Mouse (Mus musculus): ENCODE measurements around the gene Pik3r6. TPM values are rescaled to one million over a fixed set of nuclear protein-coding genes. Genes with fewer than 3 reads are reported as not detected.

Pik3r6 gene
- polyA plus RNA-seq, 1 experiment = 0.05 TPM

- H3ac ChIP-seq (ENCODE audit: control insufficient read depth, insufficient read length) = no peak overlapping the region
- TF ChIP-seq POLR2A (IDR thresholded peaks at IDR 0.05; ENCODE audit: insufficient read length, low read depth) (no peak), POLR2AphosphoS2 (IDR thresholded peaks at IDR 0.05; ENCODE audit: insufficient read length, low read depth) (no peak), MYOG (IDR thresholded peaks at IDR 0.05; ENCODE audit: control insufficient read depth in 1 of 3, insufficient read depth in 1 of 3, insufficient read length in 2 of 3, low read depth in 2 of 3) (no peak), MAX (IDR thresholded peaks at IDR 0.05; ENCODE audit: low read depth) (no peak), CEBPB (IDR thresholded peaks at IDR 0.05; ENCODE audit: insufficient read depth, poor library complexity, severe bottlenecking) (no peak), SRF (IDR thresholded peaks at IDR 0.05; ENCODE audit: control insufficient read depth, insufficient read length, low read depth) (no peak), E2F4 (IDR thresholded peaks at IDR 0.05; ENCODE audit: insufficient read depth) (no peak), TCF12 (IDR thresholded peaks at IDR 0.05; ENCODE audit: insufficient read depth, poor library complexity, severe bottlenecking) (no peak), MYOD1 (IDR thresholded peaks at IDR 0.05; ENCODE audit: control insufficient read depth in 1 of 3, insufficient read length in 2 of 3, low read depth in 2 of 3) (no peak)
- H3K4me2 ChIP-seq (ENCODE audit: low read depth) = no peak overlapping the region
- no peak overlapping the region for H3K4me3 ChIP-seq
- no peaks in the 10 kb centered on the region for H3K79me2 ChIP-seq (ENCODE audit: control insufficient read depth, insufficient read depth)
- peaks cover 10% of the 10 kb centered on the region for H3K27me3 ChIP-seq (ENCODE audit: control insufficient read depth, insufficient read depth, insufficient read length)
- H3K36me3 ChIP-seq (ENCODE audit: control insufficient read depth, insufficient read depth) = no peaks in the 10 kb centered on the region
Measured at GRCm38 (mm10) chr11:68509194-68509593, 6.4 kb downstream of the Pik3r6 start.

DNA sequence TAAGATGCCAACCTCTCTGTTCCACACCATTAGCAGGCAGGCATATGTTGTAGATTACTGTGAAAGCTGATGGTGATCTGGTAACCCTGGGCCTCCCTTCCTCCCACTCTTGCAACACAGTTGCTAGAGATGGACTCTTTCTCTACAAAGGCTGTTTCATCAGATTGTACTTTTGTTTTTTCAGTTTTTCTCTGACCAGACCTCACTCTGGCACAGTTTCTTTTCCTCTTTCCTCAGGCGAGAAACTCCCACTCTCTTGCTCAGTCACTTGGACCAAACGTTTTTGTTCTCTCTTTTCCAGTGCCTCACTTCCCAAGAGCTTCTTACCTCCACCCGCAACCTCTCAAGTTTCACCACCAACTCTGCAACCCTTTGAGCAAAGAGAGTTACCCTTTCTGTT lies 11.2 kb downstream of the Pik3r6 start:
- Histone ChIP-seq H3ac (ENCODE audit: control insufficient read depth, insufficient read length) (no peak overlapping the region), H3K36me3 (ENCODE audit: control insufficient read depth, insufficient read depth) (no peaks in the 10 kb centered on the region), H3K79me2 (ENCODE audit: control insufficient read depth, insufficient read depth) (no peaks in the 10 kb centered on the region), H3K4me3 (no peak overlapping the region), H3K27me3 (ENCODE audit: control insufficient read depth, insufficient read depth, insufficient read length) (no peaks in the 10 kb centered on the region), H3K4me2 (ENCODE audit: low read depth) (no peak overlapping the region)
- TF ChIP-seq E2F4 (IDR thresholded peaks at IDR 0.05; ENCODE audit: insufficient read depth) (no peak), REST (IDR thresholded peaks at IDR 0.05; ENCODE audit: insufficient read depth, insufficient read length) (no peak), TCF3 (IDR thresholded peaks at IDR 0.05; ENCODE audit: insufficient read length, low read depth) (no peak), POLR2A (IDR thresholded peaks at IDR 0.05; ENCODE audit: insufficient read length, low read depth) (no peak), MAX (IDR thresholded peaks at IDR 0.05; ENCODE audit: low read depth) (no peak), MYOD1 (IDR thresholded peaks at IDR 0.05; ENCODE audit: control insufficient read depth in 1 of 3, insufficient read length in 2 of 3, low read depth in 2 of 3) (no peak), SRF (IDR thresholded peaks at IDR 0.05; ENCODE audit: control insufficient read depth, insufficient read length, low read depth) (no peak)

DNA sequence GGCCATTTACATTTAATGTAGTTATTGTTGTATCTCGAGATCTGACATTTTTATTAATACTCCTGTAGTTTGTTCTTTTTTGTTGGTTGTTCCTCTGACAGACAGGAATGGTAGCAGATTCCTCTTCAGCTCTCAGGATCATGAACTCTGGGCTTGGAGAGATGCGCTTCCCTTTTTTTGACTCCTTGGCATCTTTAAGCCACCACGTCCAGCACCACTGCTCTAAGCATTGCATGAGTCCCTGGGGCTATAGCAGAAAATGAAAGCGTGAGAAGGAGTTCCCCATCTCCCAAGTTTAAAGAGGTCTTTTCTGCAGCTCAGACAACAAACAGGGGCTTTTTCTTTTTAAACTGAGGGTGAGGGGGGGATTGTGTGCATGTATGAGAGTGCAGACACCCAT lies 16.5 kb downstream of the Pik3r6 start:
- Histone ChIP-seq H3K79me2 (ENCODE audit: control insufficient read depth, insufficient read depth) (no peaks in the 10 kb centered on the region), H3K36me3 (ENCODE audit: control insufficient read depth, insufficient read depth) (no peaks in the 10 kb centered on the region), H3K27me3 (ENCODE audit: control insufficient read depth, insufficient read depth, insufficient read length) (no peaks in the 10 kb centered on the region), H3K4me3 (no peak overlapping the region), H3ac (ENCODE audit: control insufficient read depth, insufficient read length) (no peak overlapping the region), H3K4me2 (ENCODE audit: low read depth) (no peak overlapping the region)
- no peak for TF ChIP-seq MYOG (IDR thresholded peaks at IDR 0.05; ENCODE audit: control insufficient read depth in 1 of 3, insufficient read depth in 1 of 3, insufficient read length in 2 of 3, low read depth in 2 of 3)
- no peak for TF ChIP-seq TCF3 (IDR thresholded peaks at IDR 0.05; ENCODE audit: insufficient read length, low read depth)
- no peak for TF ChIP-seq REST (IDR thresholded peaks at IDR 0.05; ENCODE audit: insufficient read depth, insufficient read length)
- no peak for TF ChIP-seq SRF (IDR thresholded peaks at IDR 0.05; ENCODE audit: control insufficient read depth, insufficient read length, low read depth)
- no peak for TF ChIP-seq MYOD1 (IDR thresholded peaks at IDR 0.05; ENCODE audit: control insufficient read depth in 1 of 3, insufficient read length in 2 of 3, low read depth in 2 of 3)
- no peak for TF ChIP-seq E2F4 (IDR thresholded peaks at IDR 0.05; ENCODE audit: insufficient read depth)

DNA sequence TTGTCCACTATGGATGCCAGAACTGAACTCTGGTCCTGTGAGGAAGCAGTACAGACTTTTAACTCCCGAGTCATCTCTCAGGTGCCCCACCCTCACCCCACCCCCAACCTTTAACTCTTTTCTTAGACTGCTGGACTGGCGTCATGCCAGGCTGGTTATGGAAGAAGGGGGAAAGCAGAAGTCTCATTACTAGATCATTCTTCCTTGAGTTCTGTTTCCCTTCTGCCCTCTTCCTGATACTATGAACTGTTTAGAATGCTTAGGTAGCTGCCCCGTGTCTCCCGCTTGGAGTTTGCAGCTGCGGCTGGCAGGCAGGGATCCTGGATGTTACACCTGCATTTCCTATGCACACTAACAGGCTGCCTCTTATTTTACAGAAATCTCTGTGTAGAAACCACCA lies 17.0 kb downstream of the Pik3r6 start:
- H3K4me2 ChIP-seq (ENCODE audit: low read depth) = no peak overlapping the region
- no peak overlapping the region for H3K4me3 ChIP-seq
- no peaks in the 10 kb centered on the region for H3K79me2 ChIP-seq (ENCODE audit: control insufficient read depth, insufficient read depth)
- no peaks in the 10 kb centered on the region for H3K36me3 ChIP-seq (ENCODE audit: control insufficient read depth, insufficient read depth)
- H3ac ChIP-seq (ENCODE audit: control insufficient read depth, insufficient read length) = no peak overlapping the region
- TF ChIP-seq USF1 (IDR thresholded peaks at IDR 0.05; ENCODE audit: low read depth) (no peak), POLR2AphosphoS2 (IDR thresholded peaks at IDR 0.05; ENCODE audit: insufficient read length, low read depth) (no peak), POLR2A (IDR thresholded peaks at IDR 0.05; ENCODE audit: insufficient read length, low read depth) (no peak), MYOG (IDR thresholded peaks at IDR 0.05; ENCODE audit: control insufficient read depth in 1 of 3, insufficient read depth in 1 of 3, insufficient read length in 2 of 3, low read depth in 2 of 3) (no peak), MYOD1 (IDR thresholded peaks at IDR 0.05; ENCODE audit: control insufficient read depth in 1 of 3, insufficient read length in 2 of 3, low read depth in 2 of 3) (no peak), REST (IDR thresholded peaks at IDR 0.05; ENCODE audit: insufficient read depth, insufficient read length) (no peak), MAX (IDR thresholded peaks at IDR 0.05; ENCODE audit: low read depth) (no peak), CEBPB (IDR thresholded peaks at IDR 0.05; ENCODE audit: insufficient read depth, poor library complexity, severe bottlenecking) (no peak), SRF (IDR thresholded peaks at IDR 0.05; ENCODE audit: control insufficient read depth, insufficient read length, low read depth) (no peak), E2F4 (IDR thresholded peaks at IDR 0.05; ENCODE audit: insufficient read depth) (no peak), TCF3 (IDR thresholded peaks at IDR 0.05; ENCODE audit: insufficient read length, low read depth) (no peak), TCF12 (IDR thresholded peaks at IDR 0.05; ENCODE audit: insufficient read depth, poor library complexity, severe bottlenecking) (no peak)
- H3K27me3 ChIP-seq (ENCODE audit: control insufficient read depth, insufficient read depth, insufficient read length) = no peaks in the 10 kb centered on the region

GRCm38 (mm10) chr11:68520439-68520838 lies 17.6 kb downstream of the Pik3r6 start:
- TF ChIP-seq TCF12 (IDR thresholded peaks at IDR 0.05; ENCODE audit: insufficient read depth, poor library complexity, severe bottlenecking) = no peak
- TF ChIP-seq MAX (IDR thresholded peaks at IDR 0.05; ENCODE audit: low read depth) = no peak
- TF ChIP-seq CEBPB (IDR thresholded peaks at IDR 0.05; ENCODE audit: insufficient read depth, poor library complexity, severe bottlenecking) = no peak
- no peak for TF ChIP-seq MYOD1 (IDR thresholded peaks at IDR 0.05; ENCODE audit: control insufficient read depth in 1 of 3, insufficient read length in 2 of 3, low read depth in 2 of 3)
- no peak for TF ChIP-seq SRF (IDR thresholded peaks at IDR 0.05; ENCODE audit: control insufficient read depth, insufficient read length, low read depth)
- no peak for TF ChIP-seq POLR2A (IDR thresholded peaks at IDR 0.05; ENCODE audit: insufficient read length, low read depth)
- TF ChIP-seq MYOG (IDR thresholded peaks at IDR 0.05; ENCODE audit: control insufficient read depth in 1 of 3, insufficient read depth in 1 of 3, insufficient read length in 2 of 3, low read depth in 2 of 3) = no peak
- no peak for TF ChIP-seq E2F4 (IDR thresholded peaks at IDR 0.05; ENCODE audit: insufficient read depth)
- Histone ChIP-seq H3K27me3 (ENCODE audit: control insufficient read depth, insufficient read depth, insufficient read length) (peaks cover 3% of the 10 kb centered on the region), H3K36me3 (ENCODE audit: control insufficient read depth, insufficient read depth) (no peaks in the 10 kb centered on the region), H3K79me2 (ENCODE audit: control insufficient read depth, insufficient read depth) (no peaks in the 10 kb centered on the region), H3K4me3 (no peak overlapping the region), H3K4me2 (ENCODE audit: low read depth) (no peak overlapping the region), H3ac (ENCODE audit: control insufficient read depth, insufficient read length) (no peak overlapping the region)
